Mouse (Mus musculus): ENCODE measurements at regions not wholly inside any gene's neighbourhood (a gene's known extent, or its start where the extent isn't known, plus 50 kb on each side); places are given as distances from the start of the nearest gene placed in this dataset.

DNA sequence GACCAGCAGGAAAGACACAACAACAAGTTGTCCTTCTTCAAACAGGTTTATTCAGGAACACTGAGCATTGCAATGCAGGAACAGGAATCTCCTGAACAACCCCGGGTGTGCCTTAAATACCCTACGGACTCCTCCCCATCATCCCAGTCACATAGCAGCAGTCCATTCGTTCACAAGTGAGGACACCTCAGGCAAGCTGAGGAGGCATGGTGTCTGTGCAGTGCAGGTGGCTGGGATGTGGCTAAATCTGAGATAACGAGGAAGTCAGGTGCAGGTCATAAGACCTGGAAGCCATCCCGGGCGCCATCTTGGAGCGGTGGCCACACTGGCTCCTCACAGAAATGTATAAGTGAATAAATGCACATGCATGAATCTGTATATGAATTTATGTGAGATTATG, 826.0 kb downstream of the Slitrk6 start:
- no peak overlapping the region for H3K4me2 ChIP-seq (replicated peaks; ENCODE audit: low read depth, low read length)
- no peaks in the 10 kb centered on the region for H3K27me3 ChIP-seq (ENCODE audit: control insufficient read depth, insufficient read depth, low read length)
- H3K9me3 ChIP-seq (ENCODE audit: control insufficient read depth, low read length), result no peaks in the 10 kb centered on the region
- no peak overlapping the region for H3K9ac ChIP-seq (ENCODE audit: low read depth, low read length)
- 90% methylated on average over 7 of the region's 7 CpGs for WGBS
- no peak overlapping the region for H3K4me3 ChIP-seq (ENCODE audit: low read length)
- H3K36me3 ChIP-seq (ENCODE audit: control insufficient read depth, insufficient read depth, low read length), result no peaks in the 10 kb centered on the region
- H3K27ac ChIP-seq (ENCODE audit: low read depth, low read length), result no peak overlapping the region
- ATAC-seq (ENCODE audit: low FRiP score, low TSS enrichment), result no peak
- H3K4me1 ChIP-seq (ENCODE audit: control insufficient read depth, insufficient read depth, low read length), result no peaks in the 10 kb centered on the region

DNA sequence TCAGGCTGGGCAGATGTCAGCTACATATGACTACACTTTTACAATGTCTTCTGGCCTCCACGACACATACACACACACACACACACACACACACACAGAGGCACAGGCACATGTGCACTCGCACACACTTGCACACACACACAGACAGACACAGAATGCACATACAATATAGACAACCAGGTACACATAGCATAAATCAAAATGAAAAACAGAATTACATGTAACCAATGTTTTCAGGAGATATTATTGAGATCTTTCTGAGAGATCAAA, 863.1 kb downstream of the Slitrk6 start:
- Histone ChIP-seq H3K9me3 (ENCODE audit: control insufficient read depth, low read length) (no peaks in the 10 kb centered on the region), H3K27ac (ENCODE audit: low read depth, low read length) (no peak overlapping the region), H3K27me3 (ENCODE audit: control insufficient read depth, insufficient read depth, low read length) (no peaks in the 10 kb centered on the region), H3K36me3 (ENCODE audit: control insufficient read depth, insufficient read depth, low read length) (no peaks in the 10 kb centered on the region), H3K9ac (ENCODE audit: low read depth, low read length) (no peak overlapping the region), H3K4me1 (ENCODE audit: control insufficient read depth, insufficient read depth, low read length) (no peaks in the 10 kb centered on the region), H3K4me2 (replicated peaks; ENCODE audit: low read depth, low read length) (no peak overlapping the region), H3K4me3 (ENCODE audit: low read length) (no peak overlapping the region)
- ATAC-seq (ENCODE audit: low FRiP score, low TSS enrichment), result no peak
- WGBS, result 87% methylated on average over 2 of the region's 2 CpGs

DNA sequence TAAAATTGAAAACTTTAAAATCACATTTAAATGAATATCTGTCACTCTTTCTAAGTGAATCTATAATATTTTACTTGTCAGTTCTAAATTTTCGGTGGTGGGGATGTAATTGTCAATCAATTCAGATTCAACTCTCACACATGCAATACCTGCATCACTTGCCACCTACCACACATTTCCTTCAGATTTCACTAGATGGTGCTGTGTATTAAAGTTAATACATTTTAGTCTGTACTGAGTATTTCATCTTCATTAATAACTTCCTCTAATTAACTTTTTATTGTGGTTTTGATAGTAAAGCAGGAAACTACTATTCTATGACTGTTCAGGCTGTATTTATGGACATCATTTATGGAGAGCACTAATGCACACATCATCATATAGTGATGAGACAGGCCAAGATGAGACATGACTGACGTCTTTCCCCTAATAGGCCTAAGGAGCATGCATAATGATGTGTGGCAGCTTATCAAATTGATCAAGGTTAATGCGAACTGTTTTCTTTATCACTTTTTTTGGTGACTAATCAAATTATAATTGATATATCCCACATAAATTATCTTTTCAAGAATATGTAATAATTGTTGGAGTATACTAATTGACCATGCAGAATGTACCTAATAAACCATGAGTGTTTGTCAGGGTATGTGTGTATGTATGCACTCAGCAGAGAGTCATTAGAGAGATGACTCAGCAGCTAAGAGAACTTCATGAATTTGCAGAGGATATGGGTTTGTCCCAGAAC, 863.6 kb downstream of the Slitrk6 start:
- H3K9ac ChIP-seq (ENCODE audit: low read depth, low read length), result no peak overlapping the region
- WGBS, result 78% methylated on average over 3 of the region's 3 CpGs

DNA sequence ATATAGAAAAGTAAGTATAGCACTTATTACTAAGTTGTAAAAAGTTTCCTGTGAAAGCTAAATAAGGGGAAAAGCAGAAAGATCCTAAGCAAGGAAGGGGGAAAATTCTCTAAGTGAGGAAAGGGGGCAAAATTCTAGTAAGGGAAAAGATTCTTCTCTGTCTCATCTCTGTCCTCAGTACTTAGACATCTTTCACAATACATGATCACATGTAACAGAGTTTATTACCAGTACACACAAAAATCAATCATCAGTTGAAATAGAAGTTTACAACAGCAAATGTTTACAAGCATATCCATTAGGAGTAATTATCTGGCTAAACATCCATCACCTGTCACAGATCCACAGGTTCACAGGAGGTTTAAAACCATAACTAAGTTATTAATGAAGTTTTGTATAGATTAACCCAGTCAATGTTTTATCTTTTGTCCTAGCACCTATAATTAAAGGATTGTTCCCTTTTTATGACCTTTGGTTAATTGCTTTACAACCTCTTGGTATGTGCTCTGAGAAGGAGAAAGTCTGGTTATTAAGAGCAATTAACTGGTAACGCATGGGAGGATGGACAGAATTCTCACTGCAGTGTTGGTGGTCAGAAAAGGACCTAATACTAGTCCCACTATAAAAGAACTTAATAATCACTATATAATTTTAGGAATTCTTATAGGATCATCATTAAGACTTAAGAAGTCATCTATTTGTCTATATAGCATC, 877.8 kb downstream of the Slitrk6 start:
- Histone ChIP-seq H3K4me1 (ENCODE audit: control insufficient read depth, insufficient read depth, low read length) (no peaks in the 10 kb centered on the region), H3K27ac (ENCODE audit: low read depth, low read length) (no peak overlapping the region), H3K4me3 (ENCODE audit: low read length) (no peak overlapping the region), H3K9ac (ENCODE audit: low read depth, low read length) (no peak overlapping the region), H3K36me3 (ENCODE audit: control insufficient read depth, insufficient read depth, low read length) (no peaks in the 10 kb centered on the region), H3K27me3 (ENCODE audit: control insufficient read depth, insufficient read depth, low read length) (no peaks in the 10 kb centered on the region), H3K9me3 (ENCODE audit: control insufficient read depth, low read length) (no peaks in the 10 kb centered on the region), H3K4me2 (replicated peaks; ENCODE audit: low read depth, low read length) (no peak overlapping the region)
- no peak for ATAC-seq (ENCODE audit: low FRiP score, low TSS enrichment)
- WGBS, result 23% methylated on average over 1 of the region's 1 CpGs

More for the DNA sequence above, 863.6 kb downstream of the Slitrk6 start:
- Histone ChIP-seq H3K36me3 (ENCODE audit: control insufficient read depth, insufficient read depth, low read length) (no peaks in the 10 kb centered on the region), H3K27ac (ENCODE audit: low read depth, low read length) (no peak overlapping the region), H3K4me1 (ENCODE audit: control insufficient read depth, insufficient read depth, low read length) (no peaks in the 10 kb centered on the region), H3K27me3 (ENCODE audit: control insufficient read depth, insufficient read depth, low read length) (no peaks in the 10 kb centered on the region), H3K4me2 (replicated peaks; ENCODE audit: low read depth, low read length) (no peak overlapping the region), H3K4me3 (ENCODE audit: low read length) (no peak overlapping the region), H3K9me3 (ENCODE audit: control insufficient read depth, low read length) (no peaks in the 10 kb centered on the region)
- ATAC-seq (ENCODE audit: low FRiP score, low TSS enrichment), result no peak

DNA sequence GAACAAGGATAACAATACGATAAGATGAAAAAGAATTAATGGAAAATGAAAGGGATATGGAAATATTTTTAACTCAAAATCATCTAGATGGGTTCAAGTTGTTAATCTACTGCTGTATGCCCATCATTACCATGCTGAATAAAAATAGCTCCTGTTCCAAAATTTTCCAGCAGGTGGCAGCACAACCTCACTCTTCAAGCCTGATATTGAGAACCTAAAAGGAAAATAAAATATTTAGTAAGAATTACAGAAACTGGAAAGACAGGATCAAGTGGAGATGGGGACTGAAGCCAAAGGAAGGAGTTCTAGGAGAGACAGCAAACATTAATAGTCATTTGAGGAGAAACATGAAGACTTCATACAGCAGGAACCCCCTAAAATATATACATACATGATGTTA, 880.7 kb downstream of the Slitrk6 start:
- H3K4me3 ChIP-seq (ENCODE audit: low read length), result no peak overlapping the region
- H3K27me3 ChIP-seq (ENCODE audit: control insufficient read depth, insufficient read depth, low read length), result no peaks in the 10 kb centered on the region
- no peaks in the 10 kb centered on the region for H3K4me1 ChIP-seq (ENCODE audit: control insufficient read depth, insufficient read depth, low read length)
- ATAC-seq (ENCODE audit: low FRiP score, low TSS enrichment), result 0 out of 2 replicates have a peak, but pooled peaks have one; percentile 49
- no peak overlapping the region for H3K9ac ChIP-seq (ENCODE audit: low read depth, low read length)
- H3K36me3 ChIP-seq (ENCODE audit: control insufficient read depth, insufficient read depth, low read length), result no peaks in the 10 kb centered on the region
- WGBS, result 13% methylated on average over 1 of the region's 1 CpGs
- H3K27ac ChIP-seq (ENCODE audit: low read depth, low read length), result no peak overlapping the region
- H3K4me2 ChIP-seq (replicated peaks; ENCODE audit: low read depth, low read length), result no peak overlapping the region
- H3K9me3 ChIP-seq (ENCODE audit: control insufficient read depth, low read length), result no peaks in the 10 kb centered on the region

DNA sequence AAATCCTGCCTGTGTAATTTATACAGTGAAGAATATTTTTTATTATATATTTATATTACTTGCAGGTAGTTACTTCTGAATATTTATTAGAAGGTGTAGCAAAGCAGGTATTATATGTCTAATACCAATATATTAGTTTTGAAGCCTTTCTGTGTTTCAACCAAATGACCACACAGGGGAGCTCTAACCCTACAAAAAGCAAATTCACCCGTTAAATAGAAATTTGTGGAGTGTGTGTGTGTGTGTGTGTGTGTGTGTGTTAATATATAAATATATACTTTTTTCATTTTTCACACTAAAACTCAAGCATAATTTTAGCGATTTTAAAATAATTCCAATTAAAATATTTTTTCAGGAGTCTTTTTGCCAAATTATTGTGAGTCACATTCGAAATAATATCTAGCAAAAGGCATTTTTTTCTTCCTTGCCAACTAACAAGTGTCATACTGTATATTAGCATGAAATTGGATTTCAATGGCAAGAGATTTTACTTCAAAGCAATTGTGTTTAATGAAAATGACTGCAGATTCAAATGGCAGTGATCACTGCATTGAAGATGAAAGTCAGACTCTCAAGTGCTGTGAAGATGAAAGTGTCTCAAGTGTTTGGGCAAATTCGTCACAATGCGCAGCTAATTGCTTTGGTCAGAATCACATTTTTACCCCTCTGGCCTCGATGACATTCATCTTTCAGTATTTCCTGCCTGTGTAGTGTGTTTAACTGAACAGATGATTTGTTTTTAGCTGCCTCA, 914.4 kb downstream of the Slitrk6 start:
- Histone ChIP-seq H3K9ac (ENCODE audit: low read depth, low read length) (no peak overlapping the region), H3K27me3 (ENCODE audit: control insufficient read depth, insufficient read depth, low read length) (no peaks in the 10 kb centered on the region), H3K36me3 (ENCODE audit: control insufficient read depth, insufficient read depth, low read length) (no peaks in the 10 kb centered on the region), H3K4me1 (ENCODE audit: control insufficient read depth, insufficient read depth, low read length) (no peaks in the 10 kb centered on the region), H3K4me3 (ENCODE audit: low read length) (no peak overlapping the region), H3K27ac (ENCODE audit: low read depth, low read length) (no peak overlapping the region), H3K9me3 (ENCODE audit: control insufficient read depth, low read length) (no peaks in the 10 kb centered on the region), H3K4me2 (replicated peaks; ENCODE audit: low read depth, low read length) (no peak overlapping the region)
- ATAC-seq (ENCODE audit: low FRiP score, low TSS enrichment), result no peak
- WGBS, result 45% methylated on average over 6 of the region's 6 CpGs

DNA sequence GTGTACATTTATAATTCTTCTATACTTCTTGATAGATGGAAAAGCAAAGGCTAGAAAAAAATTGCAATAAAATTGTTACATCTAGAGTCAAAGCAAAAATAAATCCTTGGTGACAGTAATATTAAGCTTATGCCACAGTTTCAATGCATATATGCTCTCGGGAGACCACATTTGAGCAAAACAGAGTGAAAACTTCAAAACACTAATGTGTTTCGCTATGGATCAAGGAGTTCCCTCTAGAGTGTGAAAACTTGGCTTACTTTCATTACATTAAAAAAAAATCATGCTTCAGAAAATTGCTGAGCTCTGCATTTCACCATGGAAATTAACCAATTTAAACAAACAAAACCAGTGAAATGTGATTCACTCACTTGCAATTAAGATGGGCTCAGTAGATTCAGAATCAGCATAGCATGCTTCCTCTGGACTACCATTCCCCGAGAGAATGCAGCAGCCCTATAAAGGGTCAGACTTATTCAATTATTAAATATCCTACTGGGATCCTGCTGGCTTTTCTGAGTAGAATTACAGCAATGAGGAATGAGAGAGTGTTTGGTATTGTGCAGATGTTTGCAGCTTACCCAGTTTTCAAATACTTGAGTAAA, 888.7 kb upstream of the Slitrk1 start:
- H3K36me3 ChIP-seq (ENCODE audit: control insufficient read depth, insufficient read depth, low read length), result no peaks in the 10 kb centered on the region
- WGBS, result 74% methylated on average over 3 of the region's 3 CpGs

DNA sequence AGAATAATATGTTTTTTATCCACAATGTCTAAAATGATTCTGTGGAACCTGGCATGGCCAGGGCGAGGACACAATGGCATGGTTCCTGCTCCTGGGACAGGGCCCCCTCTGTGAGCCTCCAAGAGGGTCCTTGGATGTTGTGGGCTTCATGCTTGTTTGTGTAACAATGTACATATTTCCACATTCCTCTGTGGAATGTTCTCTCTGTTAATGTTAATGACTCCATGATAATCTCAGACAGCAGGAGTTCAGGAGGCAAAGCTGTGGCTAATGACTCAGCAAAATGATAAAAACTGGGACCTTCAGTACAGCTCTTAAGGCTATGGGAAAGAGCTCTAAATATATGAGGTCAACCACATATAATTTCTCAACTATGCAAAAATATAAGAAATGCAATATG, 858.3 kb upstream of the Slitrk1 start:
- Histone ChIP-seq H3K9me3 (ENCODE audit: control insufficient read depth, low read length) (no peaks in the 10 kb centered on the region), H3K27me3 (ENCODE audit: control insufficient read depth, insufficient read depth, low read length) (no peaks in the 10 kb centered on the region), H3K4me3 (ENCODE audit: low read length) (no peak overlapping the region), H3K4me1 (ENCODE audit: control insufficient read depth, insufficient read depth, low read length) (no peaks in the 10 kb centered on the region), H3K4me2 (replicated peaks; ENCODE audit: low read depth, low read length) (no peak overlapping the region), H3K9ac (ENCODE audit: low read depth, low read length) (no peak overlapping the region), H3K27ac (ENCODE audit: low read depth, low read length) (no peak overlapping the region), H3K36me3 (ENCODE audit: control insufficient read depth, insufficient read depth, low read length) (no peaks in the 10 kb centered on the region)
- 88% methylated on average over 1 of the region's 1 CpGs for WGBS
- no peak for ATAC-seq (ENCODE audit: low FRiP score, low TSS enrichment)

More for the DNA sequence above, 888.7 kb upstream of the Slitrk1 start:
- Histone ChIP-seq H3K4me3 (ENCODE audit: low read length) (no peak overlapping the region), H3K4me2 (replicated peaks; ENCODE audit: low read depth, low read length) (no peak overlapping the region), H3K4me1 (ENCODE audit: control insufficient read depth, insufficient read depth, low read length) (no peaks in the 10 kb centered on the region), H3K27ac (ENCODE audit: low read depth, low read length) (no peak overlapping the region), H3K9me3 (ENCODE audit: control insufficient read depth, low read length) (no peaks in the 10 kb centered on the region), H3K27me3 (ENCODE audit: control insufficient read depth, insufficient read depth, low read length) (no peaks in the 10 kb centered on the region), H3K9ac (ENCODE audit: low read depth, low read length) (no peak overlapping the region)
- ATAC-seq (ENCODE audit: low FRiP score, low TSS enrichment), result no peak

DNA sequence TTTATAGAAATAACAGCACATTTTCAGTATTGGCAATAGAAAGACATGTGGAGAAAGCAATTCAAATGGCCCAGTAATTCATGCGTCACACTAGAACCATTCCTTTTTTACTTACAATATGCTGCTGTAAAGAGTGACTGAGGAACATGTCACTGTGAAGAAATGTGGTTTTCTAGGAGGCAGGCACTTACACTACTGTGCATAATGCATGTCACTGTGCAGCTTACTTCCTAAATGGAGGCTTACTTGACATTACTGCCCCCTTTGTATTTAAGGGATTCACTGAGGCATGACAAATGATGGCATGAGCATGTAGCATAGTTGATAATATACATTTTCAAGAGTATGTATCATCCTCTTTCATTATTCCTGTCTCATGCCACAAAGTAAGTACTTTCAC, 846.9 kb upstream of the Slitrk1 start:
- WGBS, result 83% methylated on average over 1 of the region's 1 CpGs
- no peaks in the 10 kb centered on the region for H3K36me3 ChIP-seq (ENCODE audit: control insufficient read depth, insufficient read depth, low read length)
- no peak overlapping the region for H3K27ac ChIP-seq (ENCODE audit: low read depth, low read length)
- H3K9me3 ChIP-seq (ENCODE audit: control insufficient read depth, low read length), result no peaks in the 10 kb centered on the region
- H3K27me3 ChIP-seq (ENCODE audit: control insufficient read depth, insufficient read depth, low read length), result no peaks in the 10 kb centered on the region
- ATAC-seq (ENCODE audit: low FRiP score, low TSS enrichment), result no peak
- no peak overlapping the region for H3K4me2 ChIP-seq (replicated peaks; ENCODE audit: low read depth, low read length)
- no peaks in the 10 kb centered on the region for H3K4me1 ChIP-seq (ENCODE audit: control insufficient read depth, insufficient read depth, low read length)
- H3K9ac ChIP-seq (ENCODE audit: low read depth, low read length), result no peak overlapping the region
- no peak overlapping the region for H3K4me3 ChIP-seq (ENCODE audit: low read length)
